Mouse (Mus musculus) ES-Bruce4 (cell line): ENCODE data around the gene Ern1.

Experiments
- CTCF ChIP-seq: IDR thresholded peaks from one replicate; pipeline ENCODE4 v1.8.1; 2011; ENCODE audit warnings: low read depth, low read length
- EP300 ChIP-seq: IDR thresholded peaks from 2 replicates; pipeline ENCODE4 v1.6.1; 2011; ENCODE audit warnings: low read depth, low read length; ENCODE audit not compliant: insufficient read depth

- TF ChIP-seq EP300: no peak
- TF ChIP-seq CTCF: no peak
These were observed 16.0 kb downstream of the Ern1 start for GRCm38 (mm10) chr11:106471629-106472028.
